Mouse (Mus musculus) lung, embryonic 15.5 days (tissue): ENCODE data around the gene Dst. TPM values are rescaled to one million over a fixed set of nuclear protein-coding genes. Genes with fewer than 3 reads are reported as not detected.
A peak's percentile ranks its signal among the peaks of the same experiment; 100 is the strongest.

Source experiments
- ATAC-seq: fragments of 200-750 bp; cut with Nextera tagmentation; 2 replicates; pipeline ENCODE4 v1.8.0; 2017; ENCODE audit warnings: moderate number of reproducible peaks, borderline replicate concordance; ENCODE audit not compliant: low FRiP score, low TSS enrichment; ENCODE audit errors: extremely low read depth
- H3K27ac ChIP-seq: fragments of 300-500 bp; sonication (generic); 2 replicates; pipeline ENCODE4 v1.5.1; 2015; ENCODE audit warnings: moderate library complexity, mild to moderate bottlenecking, inconsistent platforms
- H3K27me3 ChIP-seq: fragments of 300-500 bp; sonication (generic); 2 replicates; pipeline ENCODE4 v1.6.1; 2015; ENCODE audit warnings: inconsistent platforms
- H3K36me3 ChIP-seq: fragments of 300-500 bp; sonication (generic); 2 replicates; pipeline ENCODE4 v1.6.1; 2015; ENCODE audit warnings: inconsistent platforms
- H3K4me1 ChIP-seq: fragments of 300-500 bp; sonication (generic); 2 replicates; pipeline ENCODE4 v1.6.1; 2015; ENCODE audit warnings: inconsistent platforms
- H3K4me2 ChIP-seq: fragments of 300-500 bp; sonication (generic); 2 replicates; pipeline ENCODE4 v1.6.1; 2015; ENCODE audit warnings: inconsistent platforms, mild to moderate bottlenecking, moderate library complexity
- H3K4me3 ChIP-seq: fragments of 300-500 bp; sonication (generic); 2 replicates; pipeline ENCODE4 v1.5.1; 2015; ENCODE audit warnings: mild to moderate bottlenecking, inconsistent platforms
- H3K9ac ChIP-seq: fragments of 300-500 bp; sonication (generic); 2 replicates; pipeline ENCODE4 v1.6.1; 2015; ENCODE audit warnings: inconsistent platforms
- H3K9me3 ChIP-seq: fragments of 300-500 bp; sonication (generic); 2 replicates; pipeline ENCODE4 v1.6.1; 2016; ENCODE audit warnings: inconsistent platforms
- whole genome bisulfite sequencing: fragments of 180-500 bp; shearing (Covaris S2); methylation state at CpG from one replicate; pipeline ENCODE4 v1.1.7; 2015; 5-methylcytosine and 5-hydroxymethylcytosine counted together
- polyA plus RNA-seq: library from polyadenylated mRNA; unstranded; fragments of >200 nt; fragmentation: Nextera tagmentation; extraction: Ambion mirVana; gene quantifications from 2 replicates; pipeline ENCODE4 v1.2.1, GENCODE M21; 2015

Gene Dst
- polyA plus RNA-seq, 1 experiment from 2014 or later, result 15.2 TPM

DNA sequence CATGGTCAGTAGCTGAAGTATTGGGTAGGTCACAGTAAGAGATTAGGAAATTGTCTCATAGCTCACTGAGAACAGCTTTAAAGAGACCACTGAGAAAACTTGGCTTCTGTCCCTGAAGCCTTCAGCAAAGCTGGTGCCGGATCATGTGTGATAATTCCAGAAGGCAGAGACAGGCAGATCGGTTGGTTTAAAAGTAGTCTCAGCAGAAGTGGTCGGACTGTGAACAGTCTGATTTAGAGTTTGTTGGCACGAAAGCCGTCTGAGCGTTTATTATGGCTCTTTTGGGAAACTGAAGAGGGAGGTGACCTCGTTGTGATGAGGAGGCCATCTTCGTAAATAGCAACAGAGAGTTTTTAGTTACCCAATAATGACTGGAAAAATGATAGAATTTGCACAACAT, 52.4 kb downstream of the Dst start:
- H3K27ac ChIP-seq, result no peak overlapping the region
- no peak overlapping the region for H3K9ac ChIP-seq
- no peak for ATAC-seq
- no peaks in the 10 kb centered on the region for H3K9me3 ChIP-seq
- 64% methylated on average over 8 of the region's 8 CpGs for WGBS
- no peak overlapping the region for H3K4me2 ChIP-seq
- H3K27me3 ChIP-seq, result no peaks in the 10 kb centered on the region
- no peaks in the 10 kb centered on the region for H3K36me3 ChIP-seq
- H3K4me3 ChIP-seq, result no peak overlapping the region
- no peaks in the 10 kb centered on the region for H3K4me1 ChIP-seq

GRCm38 (mm10) chr1:33964643-33965042, 56.6 kb downstream of the Dst start:
- Histone ChIP-seq H3K9ac (no peak overlapping the region), H3K27me3 (no peaks in the 10 kb centered on the region), H3K9me3 (no peaks in the 10 kb centered on the region), H3K36me3 (no peaks in the 10 kb centered on the region), H3K4me2 (no peak overlapping the region), H3K4me3 (no peak overlapping the region), H3K4me1 (0 out of 2 replicates have a peak, but pooled peaks cover 7% of the 10 kb centered on the region), H3K27ac (no peak overlapping the region)
- 34% methylated on average over 5 of the region's 5 CpGs for WGBS
- no peak for ATAC-seq

- Histone ChIP-seq H3K4me2 (no peak overlapping the region), H3K4me3 (no peak overlapping the region), H3K4me1 (0 out of 2 replicates have a peak, but pooled peaks cover 7% of the 10 kb centered on the region), H3K9me3 (no peaks in the 10 kb centered on the region), H3K36me3 (no peaks in the 10 kb centered on the region), H3K27ac (no peak overlapping the region), H3K9ac (no peak overlapping the region), H3K27me3 (no peaks in the 10 kb centered on the region)
- no peak for ATAC-seq
- 81% methylated on average over 4 of the region's 4 CpGs for WGBS
Measured at GRCm38 (mm10) chr1:33965824-33966223, 57.8 kb downstream of the Dst start.

DNA sequence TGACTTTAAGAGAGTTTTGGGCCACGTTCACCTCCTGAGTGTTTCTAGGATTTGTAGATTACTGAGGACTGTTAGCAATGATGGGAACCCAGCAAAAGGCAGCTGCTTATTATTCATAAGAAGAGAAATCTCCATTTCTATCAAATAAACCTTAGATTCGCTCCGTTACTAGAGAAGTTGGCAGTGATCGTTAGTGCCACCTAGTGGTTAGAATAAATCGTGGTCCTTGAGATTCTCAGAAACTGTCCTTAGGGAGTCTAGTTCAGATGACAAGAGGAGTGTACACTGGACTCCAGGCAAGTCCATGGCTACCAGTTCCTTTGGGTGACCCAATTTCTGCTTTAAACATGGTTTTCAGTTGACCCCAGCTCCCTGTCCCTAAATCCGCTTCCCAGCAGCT, 58.3 kb downstream of the Dst start:
- H3K9me3 ChIP-seq, result no peaks in the 10 kb centered on the region
- no peak overlapping the region for H3K9ac ChIP-seq
- 0 out of 2 replicates have a peak, but pooled peaks have one; percentile 13 for ATAC-seq
- no peak overlapping the region for H3K27ac ChIP-seq
- H3K4me2 ChIP-seq, result no peak overlapping the region
- H3K4me1 ChIP-seq, result 0 out of 2 replicates have a peak, but pooled peaks cover 7% of the 10 kb centered on the region
- H3K4me3 ChIP-seq, result no peak overlapping the region
- WGBS, result 24% methylated on average over 6 of the region's 6 CpGs
- no peaks in the 10 kb centered on the region for H3K36me3 ChIP-seq
- no peaks in the 10 kb centered on the region for H3K27me3 ChIP-seq

- Histone ChIP-seq H3K36me3 (no peaks in the 10 kb centered on the region), H3K4me2 (no peak overlapping the region), H3K27ac (no peak overlapping the region), H3K9me3 (no peaks in the 10 kb centered on the region), H3K27me3 (no peaks in the 10 kb centered on the region), H3K9ac (no peak overlapping the region), H3K4me1 (0 out of 2 replicates have a peak, but pooled peaks cover 7% of the 10 kb centered on the region), H3K4me3 (no peak overlapping the region)
- 64% methylated on average over 4 of the region's 4 CpGs for WGBS
- ATAC-seq, result no peak
Measured at GRCm38 (mm10) chr1:33967206-33967605, 59.2 kb downstream of the Dst start.

GRCm38 (mm10) chr1:33969910-33970309, 61.9 kb downstream of the Dst start:
- no peak overlapping the region for H3K9ac ChIP-seq
- no peak for ATAC-seq
- no peaks in the 10 kb centered on the region for H3K36me3 ChIP-seq
- H3K4me1 ChIP-seq, result 0 out of 2 replicates have a peak, but pooled peaks cover 7% of the 10 kb centered on the region
- H3K27me3 ChIP-seq, result no peaks in the 10 kb centered on the region
- no peaks in the 10 kb centered on the region for H3K9me3 ChIP-seq
- no peak overlapping the region for H3K4me3 ChIP-seq
- 40% methylated on average over 2 of the region's 2 CpGs for WGBS
- no peak overlapping the region for H3K4me2 ChIP-seq
- H3K27ac ChIP-seq, result no peak overlapping the region

DNA sequence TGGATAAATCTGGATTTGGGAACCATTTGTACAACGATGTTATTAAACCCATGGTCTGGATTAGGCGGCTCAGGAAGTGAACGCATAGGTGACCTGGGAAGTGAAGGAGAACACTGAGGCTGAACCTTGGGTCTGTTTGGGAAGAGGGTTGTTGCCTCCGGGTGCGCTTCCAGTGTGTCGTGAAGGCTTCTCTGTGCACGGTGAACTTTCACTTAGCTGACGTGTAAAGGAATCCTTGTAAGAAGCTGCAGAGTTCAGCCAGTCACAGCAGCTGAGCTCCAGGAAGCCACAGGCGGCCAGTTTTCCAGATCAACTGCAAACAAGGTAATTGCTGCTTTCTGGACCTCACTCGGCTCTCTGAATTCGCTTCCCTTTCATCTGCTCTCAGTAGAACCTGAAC, 66.4 kb downstream of the Dst start:
- Histone ChIP-seq H3K27ac (no peak overlapping the region), H3K4me2 (no peak overlapping the region), H3K4me3 (no peak overlapping the region), H3K9ac (no peak overlapping the region), H3K36me3 (no peaks in the 10 kb centered on the region), H3K9me3 (no peaks in the 10 kb centered on the region), H3K27me3 (no peaks in the 10 kb centered on the region), H3K4me1 (no peaks in the 10 kb centered on the region)
- no peak for ATAC-seq
- 81% methylated on average over 11 of the region's 11 CpGs for WGBS

- Histone ChIP-seq H3K4me3 (no peak overlapping the region), H3K9me3 (no peaks in the 10 kb centered on the region), H3K27me3 (no peaks in the 10 kb centered on the region), H3K27ac (no peak overlapping the region), H3K4me1 (no peaks in the 10 kb centered on the region), H3K9ac (no peak overlapping the region), H3K36me3 (no peaks in the 10 kb centered on the region), H3K4me2 (no peak overlapping the region)
- WGBS, result 66% methylated on average over 4 of the region's 4 CpGs
- no peak for ATAC-seq
Measured at GRCm38 (mm10) chr1:33975333-33975732, 67.3 kb downstream of the Dst start.

- Histone ChIP-seq H3K4me3 (no peak overlapping the region), H3K27me3 (no peaks in the 10 kb centered on the region), H3K4me1 (no peaks in the 10 kb centered on the region), H3K9ac (no peak overlapping the region), H3K9me3 (no peaks in the 10 kb centered on the region), H3K4me2 (no peak overlapping the region), H3K27ac (no peak overlapping the region), H3K36me3 (no peaks in the 10 kb centered on the region)
- WGBS, result 86% methylated on average over 6 of the region's 6 CpGs
- no peak for ATAC-seq
Measured at GRCm38 (mm10) chr1:33977832-33978231, 69.8 kb downstream of the Dst start.

DNA sequence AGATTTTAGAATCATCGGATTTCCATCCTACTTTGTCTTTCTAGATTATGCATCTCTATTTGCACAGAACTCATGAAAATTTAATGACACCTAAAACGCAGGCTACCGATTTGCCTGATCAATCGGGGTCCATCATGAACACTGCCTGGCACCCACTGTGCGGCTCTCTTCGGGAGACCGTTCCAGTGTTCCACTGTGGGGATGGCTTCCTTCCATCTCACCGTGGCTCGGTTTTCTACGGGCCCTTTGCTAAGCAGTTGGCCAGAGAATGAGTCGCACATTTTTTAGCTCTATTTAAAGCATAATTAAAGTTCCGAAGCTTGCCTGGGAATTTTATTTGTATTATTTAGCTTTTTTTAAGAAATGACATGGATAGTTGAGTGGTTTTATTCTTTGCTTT, 72.4 kb downstream of the Dst start:
- no peaks in the 10 kb centered on the region for H3K36me3 ChIP-seq
- H3K4me3 ChIP-seq, result no peak overlapping the region
- H3K27ac ChIP-seq, result no peak overlapping the region
- no peak overlapping the region for H3K4me2 ChIP-seq
- 86% methylated on average over 12 of the region's 12 CpGs for WGBS
- no peak for ATAC-seq
- no peaks in the 10 kb centered on the region for H3K9me3 ChIP-seq
- H3K27me3 ChIP-seq, result no peaks in the 10 kb centered on the region
- no peak overlapping the region for H3K9ac ChIP-seq
- no peaks in the 10 kb centered on the region for H3K4me1 ChIP-seq

- Histone ChIP-seq H3K4me3 (no peak overlapping the region), H3K9ac (no peak overlapping the region), H3K27me3 (no peaks in the 10 kb centered on the region), H3K9me3 (no peaks in the 10 kb centered on the region), H3K4me1 (no peaks in the 10 kb centered on the region), H3K4me2 (no peak overlapping the region), H3K36me3 (no peaks in the 10 kb centered on the region), H3K27ac (no peak overlapping the region)
- 57% methylated on average over 12 of the region's 13 CpGs for WGBS
- ATAC-seq, result no peak
Measured at GRCm38 (mm10) chr1:33989643-33990042, 81.6 kb downstream of the Dst start.

DNA sequence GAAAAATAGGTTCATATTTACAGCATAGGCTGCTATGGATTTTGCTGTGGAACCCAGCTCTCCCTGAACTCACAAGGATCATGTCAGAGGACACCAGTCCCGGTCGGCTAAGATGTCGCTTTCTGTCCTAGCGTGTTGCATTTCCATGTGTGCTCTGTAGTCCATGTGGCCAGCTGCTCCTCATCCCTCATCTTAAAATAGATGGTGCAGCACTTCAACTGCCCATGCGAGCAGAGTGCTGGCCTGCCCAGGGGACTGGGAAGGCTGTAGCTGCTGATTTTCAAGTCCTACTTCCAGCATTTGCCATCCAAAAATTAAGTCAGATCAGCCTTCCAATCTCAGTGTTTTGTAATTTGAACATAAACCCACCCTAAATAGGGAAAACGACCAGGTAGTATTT, 83.0 kb downstream of the Dst start:
- no peaks in the 10 kb centered on the region for H3K4me1 ChIP-seq
- no peak overlapping the region for H3K9ac ChIP-seq
- H3K9me3 ChIP-seq, result no peaks in the 10 kb centered on the region
- no peak for ATAC-seq
- H3K27me3 ChIP-seq, result no peaks in the 10 kb centered on the region
- H3K4me3 ChIP-seq, result no peak overlapping the region
- 65% methylated on average over 6 of the region's 6 CpGs for WGBS
- H3K36me3 ChIP-seq, result no peaks in the 10 kb centered on the region
- no peak overlapping the region for H3K27ac ChIP-seq
- H3K4me2 ChIP-seq, result no peak overlapping the region

- no peak for ATAC-seq
- Histone ChIP-seq H3K4me2 (no peak overlapping the region), H3K4me1 (no peaks in the 10 kb centered on the region), H3K36me3 (no peaks in the 10 kb centered on the region), H3K27me3 (no peaks in the 10 kb centered on the region), H3K9ac (no peak overlapping the region), H3K4me3 (no peak overlapping the region), H3K9me3 (no peaks in the 10 kb centered on the region), H3K27ac (no peak overlapping the region)
- WGBS, result 59% methylated on average over 11 of the region's 11 CpGs
Measured at GRCm38 (mm10) chr1:33992810-33993209, 84.8 kb downstream of the Dst start.
